Mouse (Mus musculus) embryonic fibroblast, embryonic 13.5 days (primary cell): Measurements from ENCODE around the gene Polr2h.
"Not testable (repeated sequence)": the region's sequence is repeated elsewhere in the genome, so short reads cannot be mapped to it uniquely, and the experiment has no call there.

ENCODE experiments used
- CTCF ChIP-seq: IDR thresholded peaks from 2 replicates; pipeline ENCODE4 v1.5.1; 2011; ENCODE audit warnings: mild to moderate bottlenecking, control low read depth, low read length, moderate library complexity, borderline replicate concordance; ENCODE audit not compliant: insufficient read depth
- POLR2A ChIP-seq: IDR thresholded peaks from 2 replicates; pipeline ENCODE4 v1.6.1; 2011; ENCODE audit warnings: low read depth, mild to moderate bottlenecking, control low read depth, low read length, moderate library complexity

GRCm38 (mm10) chr16:20668013-20668412 is 49.5 kb upstream of the Polr2h start, which contains the start of gene Eif4g1:
- not testable (repeated sequence) for TF ChIP-seq POLR2A, CTCF
